Mouse (Mus musculus) gastrocnemius, postnatal 25 days (tissue): Measurements from ENCODE around the gene Epha8. TPM values are rescaled to one million over a fixed set of nuclear protein-coding genes. Genes with fewer than 3 reads are reported as not detected.

Source experiments
- DNase-seq: peaks from one replicate; pipeline ENCODE4 v3.0.0; 2022
- total RNA-seq, 2 experiments: library from RNA; stranded (reverse); gene quantifications; 1 replicate in 1 of 2; 2 replicates in 1 of 2; pipeline ENCODE4 v1.2.3; 2021

Epha8 gene
- total RNA-seq, 2 experiments from 2014 or later, result not detected

DNA sequence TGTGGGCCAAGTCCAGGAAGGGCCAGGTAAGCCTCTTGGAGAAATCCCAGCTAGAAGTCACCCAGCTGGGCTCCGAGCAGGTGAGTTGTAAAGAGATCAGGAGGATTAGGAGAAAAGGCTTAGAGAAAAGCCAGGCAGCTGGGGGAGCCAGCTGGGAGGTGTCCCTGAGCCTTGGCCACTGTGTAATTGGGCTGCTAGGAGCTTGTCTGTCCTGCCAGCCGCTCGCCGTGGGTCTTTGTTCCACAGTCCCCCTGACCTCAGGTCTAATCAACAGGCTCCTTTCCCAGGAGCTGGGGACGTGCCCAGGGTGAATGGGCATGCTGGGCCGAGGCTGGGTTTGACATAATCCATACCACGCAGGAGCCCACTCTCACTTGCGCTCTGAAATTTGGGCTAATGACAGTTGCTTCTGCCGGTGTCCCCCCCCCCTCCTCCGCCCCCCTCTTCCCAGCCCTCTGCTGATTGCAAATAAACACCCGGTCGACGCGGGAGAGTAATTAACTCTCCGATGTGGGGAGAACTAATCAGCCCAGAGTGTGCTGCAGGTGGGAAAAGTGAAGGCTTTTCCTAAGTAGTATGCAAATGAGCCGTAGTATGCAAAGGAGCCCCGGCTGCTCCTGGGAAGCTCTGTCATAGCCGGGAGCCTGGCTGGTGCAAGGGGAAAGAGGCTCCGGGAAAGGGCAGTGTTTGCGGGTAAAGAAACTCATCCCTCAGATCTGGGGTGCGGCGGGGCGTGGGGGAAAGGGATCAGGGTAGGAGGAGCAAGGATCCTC, 51.7 kb downstream of the Epha8 start:
- no peak for DNase-seq

- no peak for DNase-seq
Measured at GRCm38 (mm10) chr4:136899154-136899553, 57.5 kb downstream of the Epha8 start.

DNA sequence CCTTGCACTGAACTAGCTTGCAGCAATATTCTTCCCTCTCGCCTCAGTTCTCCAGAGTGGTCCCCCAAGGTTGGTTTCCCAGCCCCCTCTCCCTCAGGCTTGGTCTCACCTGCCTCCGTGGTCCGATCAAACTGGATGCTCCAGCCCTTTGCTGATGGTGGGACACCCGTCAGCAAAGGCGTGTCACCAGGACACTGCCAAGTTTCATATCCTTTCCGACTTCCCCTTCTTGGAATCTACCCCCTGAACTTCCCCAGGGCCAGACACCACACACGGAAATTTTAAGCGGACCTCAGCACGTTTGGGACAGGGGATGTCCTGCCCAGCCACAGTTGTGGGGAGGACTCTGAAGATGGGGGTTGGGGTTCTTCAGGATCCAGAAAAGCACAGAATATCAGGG, 58.0 kb downstream of the Epha8 start, which contains the start of gene C1qa:
Gene C1qa, minus strand, starts transcription at position 167 of the 400 bp plus-strand sequence.
- DNase-seq, result peak; percentile 21

DNA sequence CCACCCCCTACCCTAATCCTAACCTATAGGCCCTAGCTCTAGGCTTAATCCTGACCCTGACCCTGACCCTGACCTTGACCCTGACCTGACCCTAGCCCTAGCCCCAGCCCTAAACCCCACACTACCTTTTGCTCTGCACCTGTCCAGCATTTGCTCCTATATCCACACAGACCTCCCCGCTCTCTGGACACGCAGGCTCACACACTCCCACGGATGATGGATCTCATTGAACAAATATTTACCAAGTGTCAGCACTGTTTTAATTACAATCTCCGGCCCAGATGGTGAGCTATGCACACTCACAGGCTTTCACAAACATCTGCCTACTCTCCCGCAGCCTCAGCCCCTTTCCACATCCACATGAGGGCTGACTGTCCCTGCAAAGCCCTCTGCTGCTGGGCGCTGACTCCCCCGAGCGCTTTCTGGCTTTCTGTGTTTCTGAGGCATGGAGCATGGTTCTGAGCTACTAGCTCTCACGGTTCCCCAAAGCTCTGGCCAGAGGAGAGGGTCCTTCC, 58.5 kb downstream of the Epha8 start:
- no peak for DNase-seq

- DNase-seq, result no peak
Measured at GRCm38 (mm10) chr4:136896461-136896860, 60.2 kb downstream of the Epha8 start.

DNA sequence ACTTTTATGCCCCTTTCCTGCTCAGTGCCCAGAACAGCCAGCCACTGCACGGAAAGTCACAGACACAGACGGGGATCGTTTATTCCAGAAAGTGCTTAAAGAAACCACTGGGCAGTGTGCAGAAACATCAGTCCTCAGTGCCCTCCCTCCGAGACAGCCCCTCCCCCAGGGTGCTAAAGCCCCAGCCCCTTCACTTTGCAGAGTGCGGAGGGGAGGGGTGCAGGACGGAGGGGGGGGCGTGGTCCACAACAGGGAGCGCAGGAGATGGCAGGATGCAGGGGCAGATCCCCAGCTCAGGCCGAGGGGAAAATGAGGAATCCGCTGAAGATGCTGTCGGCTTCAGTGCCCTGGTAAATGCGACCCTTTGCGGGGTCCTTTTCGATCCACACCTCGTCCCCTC, 60.8 kb downstream of the Epha8 start:
- DNase-seq, result peak; percentile 26

DNA sequence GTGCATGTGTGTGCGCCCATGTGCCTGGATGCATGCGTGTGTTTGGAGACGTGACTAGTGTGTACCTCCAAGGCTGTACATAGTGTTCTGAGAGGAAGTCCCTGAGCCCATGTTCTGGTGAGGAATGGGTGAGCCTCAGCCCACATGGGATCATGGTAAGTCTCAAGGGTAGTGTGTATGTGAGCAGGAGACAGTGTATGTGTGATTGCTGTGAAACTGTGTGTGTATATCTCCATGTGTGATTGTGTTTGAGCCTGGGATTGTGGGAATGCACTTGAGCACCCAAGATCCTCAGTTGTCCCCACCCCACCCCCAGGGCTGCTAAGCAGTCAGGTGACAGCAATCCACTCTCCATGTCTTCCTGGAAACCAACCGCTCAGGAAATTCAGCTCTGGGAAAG, 61.8 kb downstream of the Epha8 start:
- DNase-seq, result no peak

DNA sequence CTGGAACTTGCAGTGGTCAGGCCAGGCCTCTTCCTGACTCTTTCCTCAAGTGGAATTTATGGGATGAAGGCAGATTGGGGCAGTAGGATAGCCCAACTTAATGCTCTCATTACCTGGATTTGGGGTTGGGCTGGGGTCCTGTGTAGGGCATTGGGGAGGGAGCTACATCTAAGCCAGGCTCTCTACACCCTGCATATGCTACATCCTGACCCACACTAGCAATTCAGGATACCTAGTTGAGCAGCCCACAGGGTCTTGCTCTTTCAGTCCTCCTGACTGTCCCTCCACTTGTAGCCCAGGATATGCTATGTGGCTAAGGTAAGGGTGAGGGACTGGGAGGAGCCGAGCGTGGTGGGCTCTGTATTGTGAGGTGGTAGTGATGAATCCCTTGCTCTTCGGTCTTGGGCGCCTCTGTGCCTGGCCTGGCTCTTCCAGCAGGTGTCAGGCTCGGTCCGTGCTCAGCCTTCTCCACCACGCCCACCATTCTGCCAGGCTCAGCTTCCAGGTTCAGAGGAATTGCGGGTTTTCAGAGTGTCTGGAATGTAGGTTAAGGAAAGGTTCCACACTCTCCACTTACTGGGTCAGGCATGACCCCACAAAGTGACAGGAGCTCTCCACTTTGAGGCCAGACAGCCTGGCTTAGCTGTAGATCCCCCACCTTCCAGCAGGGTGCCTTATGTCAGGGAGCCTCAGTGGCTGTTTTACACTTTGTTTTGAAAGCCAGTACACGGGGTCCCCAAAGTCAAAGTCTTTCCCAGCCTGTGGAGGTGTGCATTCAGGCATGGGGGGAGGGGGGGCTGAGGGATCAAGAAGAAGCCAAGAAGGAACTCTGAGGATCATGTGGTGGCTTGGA, 62.7 kb downstream of the Epha8 start:
- DNase-seq, result no peak

DNA sequence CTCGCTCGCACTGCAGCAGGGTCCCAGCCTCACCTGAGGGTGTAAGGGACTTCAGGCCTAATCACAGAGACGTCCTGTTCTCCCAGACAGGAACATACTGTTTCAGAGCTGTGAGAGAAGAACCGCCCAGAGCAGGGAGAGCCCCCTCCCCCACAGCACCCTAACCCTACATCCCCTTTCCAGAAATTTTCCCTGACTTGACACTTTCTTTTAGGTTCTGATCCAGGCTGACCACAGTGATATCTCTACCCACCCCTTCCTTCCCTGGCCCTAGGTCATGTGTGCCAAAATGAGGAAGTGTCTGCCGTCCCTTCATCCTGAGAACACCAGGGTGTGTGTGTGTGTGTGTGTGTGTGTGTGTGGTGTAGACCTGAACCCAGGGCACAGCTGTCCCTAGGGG, 63.8 kb downstream of the Epha8 start, which contains the start of gene C1qc:
Gene C1qc, minus strand, starts transcription at position 255 of the 400 bp plus-strand sequence.
- DNase-seq, result peak; percentile 30

DNA sequence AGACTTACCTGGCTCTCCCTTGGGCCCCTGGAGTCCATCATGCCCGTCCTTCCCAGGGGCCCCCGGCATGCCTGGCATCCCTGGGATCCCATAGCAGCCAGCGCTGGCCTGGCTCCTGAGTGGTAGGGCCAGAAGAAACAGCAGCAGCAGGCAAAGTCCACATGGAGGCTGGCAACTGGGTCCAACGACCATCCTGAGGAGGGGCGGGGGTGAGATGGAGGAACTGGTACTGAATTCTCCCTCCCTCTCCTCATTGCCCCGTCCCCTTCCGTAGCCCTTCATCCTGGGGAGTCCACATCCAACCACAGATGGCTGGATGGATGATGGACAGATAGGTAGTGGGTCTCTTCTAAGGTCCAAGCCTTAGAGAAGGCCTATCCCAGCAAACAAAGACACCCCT, 64.2 kb downstream of the Epha8 start:
- DNase-seq, result no peak

DNA sequence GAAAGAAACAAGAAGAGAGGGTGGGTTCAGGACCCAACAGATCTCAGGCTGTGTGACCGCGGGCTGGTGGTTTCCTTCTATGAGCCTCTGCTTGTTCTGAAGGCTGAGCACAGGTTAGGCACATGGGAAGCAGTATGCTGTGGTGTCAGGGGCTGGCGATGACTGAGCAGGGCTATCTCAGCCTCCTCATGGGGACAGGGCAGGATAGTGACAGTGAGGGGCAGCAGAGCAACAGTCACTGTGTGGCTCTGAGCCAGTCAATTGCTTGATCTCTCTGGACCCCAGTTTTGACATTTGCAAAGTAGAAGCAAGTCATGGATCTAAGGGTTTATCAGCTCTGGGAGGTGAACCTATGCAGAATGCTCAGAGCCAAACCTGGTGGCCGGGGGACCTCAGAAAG, 65.5 kb downstream of the Epha8 start:
- no peak for DNase-seq

DNA sequence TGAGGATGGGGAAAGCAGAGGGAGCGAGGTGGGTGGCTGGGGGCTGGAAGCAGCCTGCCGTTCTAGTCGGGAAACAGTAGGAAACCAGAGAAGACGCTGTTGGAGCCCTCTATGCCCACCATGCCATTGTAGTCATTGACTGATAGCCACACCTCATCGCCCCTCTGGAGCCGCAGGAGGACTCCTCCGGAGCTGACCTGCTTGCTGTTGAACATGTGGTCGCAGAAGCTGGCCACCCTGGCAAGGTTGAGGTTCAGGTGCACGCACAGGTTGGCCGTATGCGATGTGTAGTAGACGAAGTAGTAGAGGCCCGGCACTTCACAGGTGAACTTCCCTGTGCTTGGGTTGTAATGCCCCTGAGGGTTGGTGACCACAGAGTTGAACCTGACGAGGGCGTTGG, 66.6 kb downstream of the Epha8 start:
- DNase-seq, result no peak

DNA sequence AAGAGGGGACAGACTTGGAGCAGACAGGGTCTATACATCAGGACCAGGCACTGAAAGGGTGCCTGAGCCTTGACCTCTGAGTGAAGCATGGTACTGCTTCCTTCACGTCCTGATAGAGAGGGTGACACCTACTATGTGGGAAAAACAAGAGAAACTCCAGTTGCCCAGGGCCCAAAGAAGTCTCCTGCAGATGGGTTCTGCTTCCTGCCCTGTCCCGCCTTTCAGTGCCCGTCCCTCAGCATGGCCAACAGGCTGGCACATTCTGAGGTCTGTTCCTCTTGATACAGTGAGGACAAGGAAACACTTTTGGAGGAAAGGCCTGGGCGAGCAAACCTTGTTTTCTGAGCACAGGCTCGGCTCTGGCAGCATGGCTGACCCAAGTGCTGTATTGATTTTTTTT, 68.9 kb downstream of the Epha8 start:
- DNase-seq, result no peak

DNA sequence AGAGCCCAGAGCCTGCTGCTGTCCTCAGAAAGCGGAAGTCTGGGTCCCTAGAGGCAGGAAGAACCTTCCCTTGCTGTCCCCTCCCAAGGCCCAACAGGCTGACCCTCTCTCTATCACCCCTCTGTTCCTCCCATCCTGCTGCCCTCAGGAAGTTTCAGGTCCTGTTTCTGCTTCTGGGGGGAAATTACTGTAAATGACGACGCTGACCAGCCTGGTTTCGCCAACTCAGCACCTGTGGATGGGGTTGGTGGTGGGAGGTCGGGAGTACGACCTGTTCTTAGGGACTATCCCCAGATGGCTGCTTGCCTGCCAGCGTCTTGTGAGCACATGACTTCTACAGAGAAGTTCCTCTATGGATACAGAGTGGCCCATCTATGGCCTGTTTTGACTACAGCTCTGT, 70.5 kb downstream of the Epha8 start, which contains the start of gene C1qb:
Gene C1qb, minus strand, starts transcription at position 87 of the 400 bp plus-strand sequence.
- peak; percentile 28 for DNase-seq

Other genes with a start within 250 kb of the Epha8 start
- 1 to 10 TPM in 1 of 2 experiments, under 1 TPM in 1; 1.00 to 1.2 TPM for gene Ephb2, start 120.8 kb downstream of the Epha8 start, total RNA-seq
- gene C1qb, start 70.6 kb downstream of the Epha8 start, total RNA-seq, result 10 to 100 TPM; 13.4 to 16.5 TPM
- gene C1qc, start 63.8 kb downstream of the Epha8 start, total RNA-seq, result 10 to 100 TPM; 10.9 to 13.3 TPM
- 10 to 100 TPM; 11.6 to 15.5 TPM for gene C1qa, start 58.0 kb downstream of the Epha8 start, total RNA-seq
- gene Zbtb40, start 92.0 kb upstream of the Epha8 start, total RNA-seq, result 1 to 10 TPM; 6.5 to 7.6 TPM